In genomic region chr4:96525772-96526171, GRCm38 (mm10) we compare ENCODE assay signal across 14 mouse cellular contexts. TPM values are rescaled to one million over a fixed set of nuclear protein-coding genes. Genes with fewer than 3 reads are reported as not detected.
DNase-seq lines count a peak whose midpoint lies in the region; ATAC-seq and TF ChIP-seq lines count a peak whose summit lies in the region.
"Had no signal": no experiment of that assay in that cellular context is flagged by ENCODE, and none has a peak within 500 bp of the region (broad histone marks: within the 10 kb centered on the region; RNA-seq: fewer than 3 reads in every experiment).

No protein-coding gene starts in this region.

- WGBS in kidney, embryonic 14.5 days, result 14% methylated on average over 1 of the region's 1 CpGs

- no peak overlapping the region for H3K27ac ChIP-seq in kidney, embryonic 14.5 days (ENCODE audit: low read depth, low read length)
- H3K27ac ChIP-seq in layer of hippocampus, adult 2 months, result no peak overlapping the region
- H3K27ac ChIP-seq: neural tube, embryonic 12.5 days had no signal

- ATAC-seq in kidney, embryonic 14.5 days (ENCODE audit: low FRiP score, low TSS enrichment), result no peak

- no peaks in the 10 kb centered on the region for H3K9me3 ChIP-seq in kidney, embryonic 14.5 days (ENCODE audit: control insufficient read depth, low read length)
- H3K9me3 ChIP-seq: neural tube, embryonic 12.5 days had no signal

- H3K4me3 ChIP-seq in kidney, embryonic 14.5 days (ENCODE audit: low read length), result no peak overlapping the region
- no peak overlapping the region for H3K4me3 ChIP-seq in layer of hippocampus, adult 2 months
- H3K4me3 ChIP-seq: neural tube, embryonic 12.5 days had no signal

- peak; percentile 3 for DNase-seq in adrenal gland, adult 2 months
- no peak for DNase-seq in adrenal gland, adult 8-10 months
- peak; percentile 8 for DNase-seq in kidney, adult 11 months
- DNase-seq in ZHBTc4 (ENCODE audit: low read depth, low spot score), result peak; percentile 8
- DNase-seq in layer of hippocampus, adult 2 months (ENCODE audit: low spot score in 2 of 2), result no peak
- DNase-seq in spleen, adult 12 weeks (ENCODE audit: low spot score), result no peak
- DNase-seq in testis, postnatal 14 days (ENCODE audit: low spot score), result no peak

- peak; percentile 77 for TF ChIP-seq CTCF in layer of hippocampus, adult 2 months (conservative IDR thresholded peaks at IDR 0.05)

- no peaks in the 10 kb centered on the region for H3K27me3 ChIP-seq in kidney, embryonic 14.5 days (ENCODE audit: control insufficient read depth, insufficient read depth, low read length)
- H3K27me3 ChIP-seq: neural tube, embryonic 12.5 days had no signal

- H3K4me2 ChIP-seq in kidney, embryonic 14.5 days (replicated peaks; ENCODE audit: low read depth, low read length), result no peak overlapping the region
- H3K4me2 ChIP-seq: neural tube, embryonic 12.5 days had no signal

- no peaks in the 10 kb centered on the region for H3K4me1 ChIP-seq in kidney, embryonic 14.5 days (ENCODE audit: control insufficient read depth, insufficient read depth, low read length)
- H3K4me1 ChIP-seq: neural tube, embryonic 12.5 days had no signal

- peaks cover 3% of the 10 kb centered on the region for H3K36me3 ChIP-seq in kidney, embryonic 14.5 days (ENCODE audit: control insufficient read depth, insufficient read depth, low read length)
- H3K36me3 ChIP-seq: neural tube, embryonic 12.5 days had no signal

- H3K9ac ChIP-seq in kidney, embryonic 14.5 days (ENCODE audit: low read depth, low read length), result no peak overlapping the region
- H3K9ac ChIP-seq: neural tube, embryonic 12.5 days had no signal

RNA-seq across cellular contexts. Expression of gene Cyp2j8, which starts 18.6 kb away (rescaled TPM):
- total RNA-seq in adrenal gland, adult 2 months (2021), result not detected
- polyA plus RNA-seq in adrenal gland, adult 2 months (2012; rRNA removed), result not detected in 2 replicates
- under 1 TPM in 1 of 4 experiments, not detected in 3; 0.22 TPM for total RNA-seq in adrenal gland, adult 8-10 months (2022)
- not detected in 2 replicates for polyA plus RNA-seq in kidney, embryonic 14.5 days (2014; fragmentation: Nextera tagmentation; extraction: Ambion mirVana)
- total RNA-seq in layer of hippocampus, adult 2 months (2021), result under 1 TPM in 1 of 2 experiments, not detected in 1; 0.32 TPM
- total RNA-seq: common myeloid progenitor, adult 5-6 weeks; heart, postnatal 25 days; layer of hippocampus, postnatal 25 days had no signal
- polyA plus RNA-seq: lung, embryonic 16.5 days; neural tube, embryonic 12.5 days; spleen, adult 2 months had no signal

RNA-seq across cellular contexts. Expression of gene Cyp2j6, which starts 27.7 kb away (rescaled TPM):
- 1 to 10 TPM; 6.0 to 6.1 TPM for total RNA-seq in adrenal gland, adult 2 months (2021)
- 4.2 and 4.6 TPM in 2 replicates for polyA plus RNA-seq in adrenal gland, adult 2 months (2012; rRNA removed)
- total RNA-seq in adrenal gland, adult 8-10 months (2022), result 1 to 10 TPM; 3.8 to 6.5 (median 5.0) TPM
- 10.0 and 10.5 TPM in 2 replicates for polyA plus RNA-seq in kidney, embryonic 14.5 days (2014; fragmentation: Nextera tagmentation; extraction: Ambion mirVana)
- total RNA-seq in layer of hippocampus, adult 2 months (2021), result 10 to 100 TPM; 14.1 to 14.3 TPM

Comparison
In these comparisons a context has a peak if more than half of its experiments do, and no peak if none do; other contexts are left out.
1. DNase-seq: peak in adrenal gland, adult 2 months (single experiment), kidney, adult 11 months (single experiment) and ZHBTc4 (single experiment); none in adrenal gland, adult 8-10 months (single experiment), layer of hippocampus, adult 2 months (0 of 2), spleen, adult 12 weeks (single experiment) and testis, postnatal 14 days (single experiment).